Mouse (Mus musculus) adrenal gland (tissue): ENCODE results near the gene Cox4i2.

ENCODE experiments used
- intact Hi-C: fragments of 180-260 bp; cut with DNase I; formaldehyde crosslinking; loops from one replicate; pipeline ENCODE4 v1.15.1; 2025
- long read RNA-seq, 2 experiments: library from polyadenylated mRNA; unstranded; transcript quantifications; one replicate each; pipeline ENCODE4 v2.0.0; 2020; ENCODE audit warnings: borderline replicate concordance in 1 of 2; ENCODE audit not compliant: insufficient replicate concordance in 1 of 2

Cox4i2 gene
- long read RNA-seq, experiment 1, partial matches to known transcripts, result 0 of 3 reads
- long read RNA-seq, experiment 1, other reads (novel, unspliced or antisense), result 0 of 3 reads
- long read RNA-seq, experiment 2, partial matches to known transcripts, result 0 of 4 reads
- long read RNA-seq, experiment 2, other reads (novel, unspliced or antisense), result 1 of 4 reads

DNA sequence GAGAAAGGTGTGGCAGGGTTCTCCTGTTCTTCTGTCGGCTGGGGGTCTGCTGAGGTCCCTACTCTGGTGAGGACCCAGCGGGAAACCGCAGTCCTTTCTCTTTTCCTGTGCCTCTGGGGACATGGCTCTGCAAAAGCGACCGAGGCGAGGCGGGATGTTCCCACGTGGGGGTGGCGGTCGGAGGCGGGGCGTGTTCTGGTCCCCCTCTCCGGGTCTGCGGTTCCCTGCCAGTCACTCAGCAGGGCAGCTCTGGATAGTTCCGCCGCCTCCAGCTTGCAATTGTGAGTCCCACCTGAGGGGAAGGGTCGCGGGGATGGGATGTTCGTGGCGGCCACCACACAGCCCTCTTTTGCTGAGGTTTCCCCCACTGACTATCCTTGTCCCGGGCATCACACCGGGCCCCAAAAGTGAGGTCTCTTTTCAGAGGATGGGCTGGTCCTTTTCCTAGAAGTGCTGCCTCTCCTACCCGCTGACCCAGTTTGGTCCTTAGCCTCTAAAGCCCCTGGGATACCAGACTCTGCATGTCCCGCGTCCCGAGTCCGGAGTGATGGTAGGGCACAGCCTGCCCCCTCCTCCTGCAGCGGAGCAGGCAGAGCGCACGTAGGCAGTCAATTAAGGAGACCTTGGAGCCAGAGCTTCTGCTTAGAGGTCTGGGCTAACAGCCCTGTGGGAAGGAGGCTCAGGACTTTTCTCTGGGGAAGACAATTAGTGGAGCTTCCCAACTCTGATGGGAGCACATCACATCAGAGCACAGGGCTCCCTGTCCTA is at the start of gene Cox4i2:
Cox4i2 (plus strand) TSS at position 230 of the 768 bp plus-strand sequence.
- intact Hi-C loops, result no loop called here

GRCm38 (mm10) chr2:152704256-152704605 is 49.7 kb upstream of the Cox4i2 start:
- intact Hi-C loops, result no loop called here

DNA sequence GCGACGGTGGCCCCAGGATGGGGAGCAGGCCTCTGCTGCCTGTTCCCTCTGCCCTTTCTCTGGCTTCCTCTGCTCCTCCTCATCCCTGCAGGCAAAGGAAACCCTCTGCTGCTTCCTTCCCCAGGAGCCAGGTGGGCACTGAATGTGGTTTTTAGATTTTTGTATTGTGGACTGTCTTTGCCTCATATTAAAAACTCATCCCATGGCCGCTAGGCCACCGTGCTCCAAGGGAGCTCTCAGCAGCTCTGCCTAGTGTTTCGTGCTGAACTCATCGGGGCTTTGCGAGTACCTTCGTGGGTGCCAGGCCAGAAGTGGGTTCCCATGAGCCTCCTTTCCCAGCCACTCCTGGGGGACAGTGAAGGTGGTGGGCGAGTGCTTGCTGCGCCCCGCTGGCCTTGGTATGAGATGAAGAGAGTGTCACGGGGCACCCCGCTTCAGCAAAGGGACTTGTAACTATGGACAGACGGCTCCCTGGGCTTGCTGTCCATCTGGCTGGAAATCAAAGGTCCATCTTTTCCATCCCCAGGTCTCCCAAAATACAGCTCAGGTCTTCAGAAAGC is 49.1 kb upstream of the Cox4i2 start:
- intact Hi-C loops, result no loop called here

DNA sequence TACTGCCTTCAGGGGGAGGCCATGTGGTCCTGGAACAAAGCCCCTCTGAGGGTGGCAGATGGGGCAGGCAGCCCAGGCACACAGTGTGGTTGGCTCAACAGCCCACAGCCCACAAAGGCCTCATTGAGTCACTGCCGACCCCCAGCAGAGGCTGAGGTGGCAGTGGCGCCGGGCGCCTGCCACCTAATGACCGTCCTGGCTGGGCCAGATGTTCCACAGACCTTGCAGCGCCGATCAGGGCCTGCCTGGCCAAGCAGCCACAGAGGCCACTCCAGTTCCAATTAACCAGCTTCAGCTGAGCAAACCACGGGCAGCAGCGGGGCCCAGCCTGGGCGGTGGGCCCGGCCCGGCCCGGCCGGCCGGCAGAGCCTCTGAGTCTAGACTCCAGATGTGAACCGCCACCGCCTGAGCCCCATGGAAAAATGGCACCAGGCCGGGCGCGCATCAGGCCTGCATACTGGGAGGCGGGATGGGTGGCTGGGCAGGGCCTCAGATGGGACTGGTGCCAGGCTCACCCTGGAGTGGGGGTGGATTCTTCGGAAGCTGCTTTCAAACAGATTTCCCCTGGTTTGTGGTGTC is 47.9 kb upstream of the Cox4i2 start:
- intact Hi-C loops, result no loop called here

DNA sequence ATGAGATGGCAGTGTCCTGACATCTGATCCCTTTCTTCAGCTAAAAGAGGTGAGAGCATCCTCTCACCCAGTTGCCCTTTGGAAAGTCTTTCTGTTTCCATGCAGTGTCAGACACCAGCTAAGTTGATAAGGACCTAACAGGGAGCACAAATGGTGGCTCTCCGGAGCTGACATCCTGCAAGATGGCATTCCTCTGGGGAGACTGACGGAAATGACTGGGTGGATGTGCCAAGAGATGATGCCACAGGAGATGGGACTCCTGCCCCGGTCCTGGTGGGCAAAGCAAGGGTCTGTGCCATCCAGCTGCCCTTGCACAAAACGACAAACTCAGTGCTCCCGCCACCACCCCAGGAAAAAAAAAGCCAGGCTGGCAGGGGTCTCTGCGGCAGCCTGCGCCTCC is 46.8 kb upstream of the Cox4i2 start:
- intact Hi-C loops, result no loop called here

DNA sequence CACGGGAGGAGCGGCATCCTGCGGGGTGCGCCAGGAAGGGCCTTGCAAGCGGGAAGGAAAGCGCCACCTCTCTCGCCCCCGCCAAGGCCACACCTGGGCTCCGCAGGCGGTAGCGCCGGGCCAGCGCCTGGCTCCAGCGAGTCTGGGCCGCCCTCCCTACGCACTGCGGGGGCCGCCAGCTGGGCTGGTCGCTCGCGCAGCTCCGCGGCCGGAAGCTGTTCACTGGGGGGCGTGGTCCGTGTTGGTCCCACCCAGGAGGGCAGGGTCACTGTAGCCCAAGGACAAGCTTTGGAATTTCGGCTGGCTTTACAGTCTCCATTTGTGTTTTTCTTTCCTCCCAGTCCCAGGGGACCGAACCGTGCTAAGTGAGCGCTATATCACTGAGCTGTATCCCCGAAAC is 46.3 kb upstream of the Cox4i2 start:
- intact Hi-C loops, result no loop called here

- intact Hi-C loops, result no loop called here
Measured at GRCm38 (mm10) chr2:152709066-152709465, 44.9 kb upstream of the Cox4i2 start.

DNA sequence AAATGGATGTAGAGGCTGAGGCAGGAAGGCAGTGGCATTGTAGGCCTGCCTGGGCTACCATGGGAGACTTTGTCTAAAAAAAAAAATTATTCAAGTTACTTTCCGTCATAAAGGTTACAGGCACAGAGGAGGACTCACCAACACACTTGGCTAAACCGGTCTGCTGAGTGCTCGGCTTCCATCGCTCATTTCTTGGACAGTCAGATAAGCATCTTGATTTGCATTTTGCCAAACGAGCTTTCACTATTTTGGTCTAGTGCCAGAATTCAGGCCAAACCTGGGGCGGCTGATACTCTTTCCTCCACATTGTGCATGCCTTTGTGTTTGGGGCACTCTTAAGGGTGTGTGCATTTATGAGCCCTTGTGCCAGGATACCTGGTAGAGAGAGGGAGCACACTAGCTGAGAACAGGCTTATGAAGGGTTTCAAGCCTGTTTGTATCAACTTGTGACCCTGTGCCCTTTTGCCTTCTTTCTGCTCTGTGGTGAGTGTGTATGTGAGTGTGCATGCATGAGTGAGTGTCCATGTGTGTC is 37.7 kb upstream of the Cox4i2 start:
- intact Hi-C loops, result no loop called here

DNA sequence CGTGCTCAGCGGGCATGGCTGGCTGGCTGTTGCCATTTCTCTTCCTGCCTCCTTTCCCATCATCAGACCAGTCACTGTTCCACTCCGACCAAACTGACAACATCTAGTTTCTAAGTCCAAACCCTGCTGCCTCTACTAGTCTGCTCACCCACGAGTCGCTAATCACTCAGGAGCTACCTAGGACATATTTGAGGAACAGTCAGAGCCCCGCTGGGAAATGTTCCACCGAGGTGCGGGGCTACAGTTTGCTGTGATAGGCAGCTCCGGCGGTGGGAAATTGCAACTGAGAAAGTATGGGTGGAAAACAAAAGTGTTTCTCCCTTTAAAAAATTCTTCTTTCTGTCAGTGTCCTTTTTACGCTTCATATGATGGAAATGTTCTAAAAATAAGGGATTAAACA is 36.3 kb upstream of the Cox4i2 start:
- intact Hi-C loops, result no loop called here

GRCm38 (mm10) chr2:152718076-152718475 is 35.9 kb upstream of the Cox4i2 start:
- intact Hi-C loops, result no loop called here

GRCm38 (mm10) chr2:152723651-152724331 is 30.2 kb upstream of the Cox4i2 start:
- intact Hi-C loops, result no loop called here

- intact Hi-C loops, result no loop called here
Measured at GRCm38 (mm10) chr2:152724332-152724723, 29.6 kb upstream of the Cox4i2 start.

DNA sequence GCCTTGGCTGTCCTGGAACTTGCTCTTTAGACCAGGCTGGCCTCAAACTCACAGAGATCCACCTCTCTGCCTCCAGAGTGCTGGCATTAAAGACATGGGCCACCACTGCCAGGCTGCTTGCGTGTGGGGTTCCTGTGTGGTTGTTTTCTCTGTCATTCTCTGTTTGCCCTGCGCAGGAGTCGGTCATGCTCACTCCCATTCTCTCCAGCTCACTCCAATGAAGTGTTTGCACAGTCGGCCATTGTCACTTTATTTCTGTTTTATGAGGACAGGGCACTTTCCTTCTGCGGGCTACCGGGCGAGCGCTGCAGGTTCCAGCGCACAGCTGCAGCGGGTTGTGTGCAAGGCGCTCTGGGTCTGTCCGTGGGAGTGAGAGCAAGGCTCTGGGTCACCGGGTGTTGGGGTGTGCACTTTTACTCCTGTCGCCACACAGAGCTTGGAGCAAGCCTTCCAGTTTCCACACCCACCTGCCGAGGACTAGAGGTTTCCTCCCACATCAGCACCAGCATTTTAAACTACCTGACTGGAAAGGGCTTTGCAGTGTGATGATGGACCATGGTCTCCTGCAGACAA is 28.7 kb upstream of the Cox4i2 start:
- intact Hi-C loops, result no loop called here

- intact Hi-C loops, result no loop called here
Measured at GRCm38 (mm10) chr2:152726213-152726612, 27.8 kb upstream of the Cox4i2 start.

DNA sequence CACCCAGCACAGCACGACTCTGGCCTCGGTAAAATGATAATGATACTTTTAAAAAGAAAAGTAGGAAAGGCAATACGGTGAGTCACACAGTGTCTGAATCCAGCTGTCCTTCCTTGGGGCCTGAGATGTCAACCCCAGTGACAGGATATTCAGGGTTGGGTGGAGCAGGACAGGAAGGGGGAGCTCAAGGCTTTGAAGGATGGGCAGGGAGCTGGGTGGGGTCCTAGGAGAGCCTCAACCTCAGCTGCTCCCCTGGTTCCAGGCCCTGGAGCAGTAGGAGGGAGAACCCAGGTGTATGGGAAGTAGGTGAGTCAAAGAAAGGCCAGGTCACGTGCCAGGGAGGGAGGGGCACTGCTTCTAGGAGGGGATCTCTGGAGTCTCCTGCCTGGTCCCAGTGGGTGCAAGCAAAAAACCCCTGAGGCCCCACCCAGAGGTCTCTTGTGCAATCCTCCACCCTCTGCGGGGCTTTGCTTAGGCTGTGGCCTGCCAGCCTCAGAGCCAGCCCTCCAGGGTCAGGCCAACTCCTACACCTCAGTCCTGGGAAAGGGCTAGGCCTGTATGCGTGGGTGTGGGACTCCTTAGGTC is 27.1 kb upstream of the Cox4i2 start:
- intact Hi-C loops, result no loop called here

- intact Hi-C loops, result no loop called here
Measured at GRCm38 (mm10) chr2:152727795-152728510, 26.0 kb upstream of the Cox4i2 start.

- intact Hi-C loops, result no loop called here
Measured at GRCm38 (mm10) chr2:152728594-152728993, 25.4 kb upstream of the Cox4i2 start.

DNA sequence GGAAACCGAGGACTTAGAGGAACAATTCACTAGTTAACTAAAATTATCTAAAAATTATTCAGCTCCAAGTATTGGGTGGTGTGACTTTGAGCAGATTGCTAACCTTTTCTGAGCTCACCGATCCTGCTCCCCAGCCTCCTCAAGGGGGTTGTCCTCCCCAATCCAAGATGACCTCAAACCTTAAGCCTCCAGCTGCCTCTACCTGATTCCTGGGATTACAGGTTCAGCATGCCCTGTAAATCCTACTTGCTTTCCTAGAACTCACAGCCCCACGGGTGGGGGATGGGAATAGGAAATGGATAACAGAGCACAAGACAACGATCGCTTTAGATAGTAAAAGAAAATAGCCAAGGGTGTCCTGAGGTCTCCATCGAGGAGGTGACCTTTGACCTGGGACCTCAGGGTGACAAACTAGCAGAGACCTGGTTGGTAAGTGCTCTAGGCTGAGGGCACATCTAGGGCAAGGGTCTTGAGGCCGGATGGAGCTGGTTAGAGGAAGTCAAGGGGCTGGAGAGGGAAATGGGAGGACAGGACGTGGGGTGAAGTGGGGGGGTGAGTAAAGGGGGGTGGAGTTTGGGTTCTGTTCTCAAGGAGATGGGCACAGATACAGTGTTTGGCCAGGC is 24.8 kb upstream of the Cox4i2 start:
- intact Hi-C loops, result no loop called here

DNA sequence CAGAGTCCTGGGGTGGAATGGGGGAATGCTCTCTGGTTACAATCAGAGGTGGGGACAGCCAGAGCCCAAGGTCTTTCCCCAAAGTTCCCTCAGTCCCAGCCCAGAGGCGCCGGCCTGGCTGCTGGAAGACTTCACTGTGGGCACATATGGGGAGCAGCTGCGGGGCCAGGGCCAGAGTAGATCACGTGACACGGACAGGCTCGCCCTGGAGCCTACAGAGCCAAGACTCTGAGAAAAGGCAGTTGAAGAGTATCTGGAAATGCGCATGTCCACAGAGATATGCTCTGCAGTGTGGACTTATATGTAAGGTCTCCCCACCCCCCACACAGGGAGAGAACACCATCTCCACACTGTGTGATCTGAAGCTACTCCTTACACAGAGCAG is 24.3 kb upstream of the Cox4i2 start:
- intact Hi-C loops, result no loop called here

DNA sequence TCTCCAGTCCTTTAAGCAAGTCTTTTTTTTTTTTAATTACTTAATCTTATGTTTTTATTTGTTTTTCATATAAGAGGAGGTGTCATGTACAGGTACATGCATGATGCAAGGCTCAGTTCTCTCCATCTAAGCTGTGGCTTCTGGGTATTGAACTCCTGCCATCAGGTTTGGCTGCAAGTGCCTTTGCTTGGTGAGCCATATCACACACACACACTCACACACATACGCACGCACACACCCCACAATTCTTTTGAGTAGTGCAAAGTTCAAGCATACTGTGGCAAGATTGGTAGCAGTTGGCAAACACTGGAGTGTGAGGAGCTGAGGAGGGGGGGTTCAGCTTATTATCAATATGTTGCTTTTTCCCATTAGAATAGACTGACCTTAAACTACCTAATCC is 20.8 kb upstream of the Cox4i2 start:
- intact Hi-C loops, result no loop called here
